Mouse (Mus musculus) cortical plate, adult 2 months (tissue): Measurements from ENCODE around the gene Agpat2. TPM values are rescaled to one million over a fixed set of nuclear protein-coding genes. Genes with fewer than 3 reads are reported as not detected.
A peak's percentile ranks its signal among the peaks of the same experiment; 100 is the strongest.

Experiments used
- H3K27ac ChIP-seq: fragments of 200-500 bp; 2 replicates; pipeline ENCODE4 v1.5.1; 2012; ENCODE audit warnings: low read length, control low read depth, inconsistent platforms; ENCODE audit not compliant: insufficient read depth
- H3K4me1 ChIP-seq: fragments of 200-500 bp; 2 replicates; pipeline ENCODE4 v1.6.1; 2011; ENCODE audit warnings: low read length; ENCODE audit not compliant: control insufficient read depth, insufficient read depth
- H3K4me3 ChIP-seq: fragments of 200-500 bp; 2 replicates; pipeline ENCODE4 v1.5.1; 2011; ENCODE audit warnings: mild to moderate bottlenecking, low read length, control low read depth; ENCODE audit not compliant: insufficient read depth
- CTCF ChIP-seq: fragments of 200-500 bp; IDR thresholded peaks from 2 replicates; pipeline ENCODE4 v1.5.1; 2011; ENCODE audit warnings: mild to moderate bottlenecking, control low read depth, low read length; ENCODE audit not compliant: insufficient read depth; ENCODE audit errors: extremely low read depth
- POLR2A ChIP-seq: fragments of 200-500 bp; IDR thresholded peaks from 2 replicates; pipeline ENCODE4 v1.6.1; 2011; ENCODE audit warnings: mild to moderate bottlenecking, low read length, control low read depth; ENCODE audit not compliant: insufficient read depth; ENCODE audit errors: extremely low read depth
- polyA plus RNA-seq: library from polyadenylated mRNA; depleted of rRNA; stranded (reverse); fragments of >200 nt; gene quantifications from 2 replicates; pipeline ENCODE4 v1.2.3, GENCODE M21; 2012

The Agpat2 gene
- polyA plus RNA-seq, 1 experiment = 2.3 TPM

- Histone ChIP-seq H3K27ac (peak overlapping the region; percentile 67), H3K4me1 (no peaks in the 10 kb centered on the region), H3K4me3 (no peak overlapping the region)
- no peak for TF ChIP-seq CTCF
- no peak for TF ChIP-seq POLR2A
Measured at GRCm38 (mm10) chr2:26582203-26582602, 22.0 kb downstream of the Agpat2 start.

- no peak for TF ChIP-seq POLR2A
- no peak for TF ChIP-seq CTCF
- H3K4me3 ChIP-seq = no peak overlapping the region
- no peak overlapping the region for H3K27ac ChIP-seq
- H3K4me1 ChIP-seq = no peaks in the 10 kb centered on the region
Measured at GRCm38 (mm10) chr2:26580751-26581150, 23.5 kb downstream of the Agpat2 start.

- Histone ChIP-seq H3K4me3 (no peak within 1 kb of the TSS), H3K27ac (peak within 1 kb of the TSS; percentile 61), H3K4me1 (no peaks in the 10 kb centered on the region)
- TF ChIP-seq POLR2A (no peak), CTCF (no peak)
Measured at GRCm38 (mm10) chr2:26579714-26580113, 24.5 kb downstream of the Agpat2 start, which contains the start of gene Egfl7. Gene Egfl7, plus strand, starts transcription at chr2:26580014.

- Histone ChIP-seq H3K4me1 (peaks cover 2% of the 10 kb centered on the region; the same call in 1 of the 2 replicates), H3K27ac (no peak overlapping the region), H3K4me3 (no peak overlapping the region)
- no peak for TF ChIP-seq POLR2A
- no peak for TF ChIP-seq CTCF
Measured at GRCm38 (mm10) chr2:26578369-26578768, 25.8 kb downstream of the Agpat2 start.

GRCm38 (mm10) chr2:26576462-26576861 lies 27.8 kb downstream of the Agpat2 start:
- Histone ChIP-seq H3K4me1 (peaks cover 5% of the 10 kb centered on the region), H3K4me3 (no peak overlapping the region), H3K27ac (peak overlapping the region; percentile 70)
- TF ChIP-seq POLR2A (no peak), CTCF (no peak)

GRCm38 (mm10) chr2:26575865-26576264 lies 28.4 kb downstream of the Agpat2 start:
- TF ChIP-seq POLR2A = no peak
- no peak for TF ChIP-seq CTCF
- no peak overlapping the region for H3K4me3 ChIP-seq
- peak overlapping the region; percentile 78; the same call in 1 of the 2 replicates for H3K27ac ChIP-seq
- peaks cover 5% of the 10 kb centered on the region for H3K4me1 ChIP-seq

- TF ChIP-seq POLR2A (no peak), CTCF (no peak)
- H3K4me1 ChIP-seq = peaks cover 5% of the 10 kb centered on the region
- 0 out of 2 replicates have a peak overlapping the region, but pooled peaks have one; percentile 78 for H3K27ac ChIP-seq
- H3K4me3 ChIP-seq = no peak overlapping the region
Measured at GRCm38 (mm10) chr2:26575378-26575777, 28.8 kb downstream of the Agpat2 start.

GRCm38 (mm10) chr2:26574862-26575261 lies 29.4 kb downstream of the Agpat2 start:
- TF ChIP-seq CTCF (no peak), POLR2A (no peak)
- Histone ChIP-seq H3K4me3 (no peak overlapping the region), H3K4me1 (peaks cover 5% of the 10 kb centered on the region), H3K27ac (no peak overlapping the region)

GRCm38 (mm10) chr2:26573807-26574206 lies 30.4 kb downstream of the Agpat2 start:
- no peak for TF ChIP-seq CTCF
- TF ChIP-seq POLR2A = no peak
- H3K4me3 ChIP-seq = no peak overlapping the region
- H3K27ac ChIP-seq = no peak overlapping the region
- peaks cover 5% of the 10 kb centered on the region for H3K4me1 ChIP-seq

- TF ChIP-seq CTCF (no peak), POLR2A (no peak)
- Histone ChIP-seq H3K4me3 (no peak overlapping the region), H3K27ac (no peak overlapping the region), H3K4me1 (peaks cover 5% of the 10 kb centered on the region)
Measured at GRCm38 (mm10) chr2:26573396-26573795, 30.8 kb downstream of the Agpat2 start.

- peak overlapping the region; percentile 67 for H3K27ac ChIP-seq
Measured at GRCm38 (mm10) chr2:26571826-26572225, 32.4 kb downstream of the Agpat2 start.

More at GRCm38 (mm10) chr2:26571826-26572225, 32.4 kb downstream of the Agpat2 start:
- Histone ChIP-seq H3K4me3 (no peak overlapping the region), H3K4me1 (peaks cover 5% of the 10 kb centered on the region)
- TF ChIP-seq POLR2A (no peak), CTCF (no peak)
